Mouse (Mus musculus): ENCODE results near the gene Gp9. TPM values are rescaled to one million over a fixed set of nuclear protein-coding genes. Genes with fewer than 3 reads are reported as not detected.

Gp9 gene
- polyA plus RNA-seq, 1 experiment from 2014 or later = 1.5 TPM

GRCm38 (mm10) chr6:87810713-87811669 is 33.1 kb downstream of the Gp9 start:
- Histone ChIP-seq H3K4me2 (ENCODE audit: low read depth, low read length) (peak overlapping the region; percentile 85), H3K9me3 (ENCODE audit: control insufficient read depth, low read length) (no peaks in the 10 kb centered on the region), H3K9ac (ENCODE audit: low read depth, low read length) (peak overlapping the region; percentile 88), H3K36me3 (ENCODE audit: control insufficient read depth, insufficient read depth, low read length) (no peaks in the 10 kb centered on the region), H3K4me3 (ENCODE audit: low read length) (peak overlapping the region; percentile 83), H3K4me1 (ENCODE audit: control insufficient read depth, insufficient read depth, low read length) (peaks cover 21% of the 10 kb centered on the region), H3K27ac (ENCODE audit: low read length) (peak overlapping the region; percentile 89), H3K27me3 (replicated peaks; ENCODE audit: control insufficient read depth, insufficient read depth, low read length) (no peaks in the 10 kb centered on the region)
- peak; percentile 1 for ATAC-seq
- under 1% methylated on average over 77 of the region's 77 CpGs for WGBS

- H3K4me1 ChIP-seq (ENCODE audit: control insufficient read depth, insufficient read depth, low read length) = peaks cover 21% of the 10 kb centered on the region
- ATAC-seq = peak; percentile 97
- H3K27ac ChIP-seq (ENCODE audit: low read length) = peak within 1 kb of the TSS; percentile 89
These were observed 33.9 kb downstream of the Gp9 start, which contains the start of gene Rab43 for GRCm38 (mm10) chr6:87811675-87812338. Gene Rab43 (minus strand): TSS chr6:87812164.

GRCm38 (mm10) chr6:87812656-87813055 is 34.8 kb downstream of the Gp9 start:
- Histone ChIP-seq H3K9me3 (ENCODE audit: control insufficient read depth, low read length) (no peaks in the 10 kb centered on the region), H3K4me3 (ENCODE audit: low read length) (peak overlapping the region; percentile 83; the same call in 1 of the 2 replicates), H3K27ac (ENCODE audit: low read length) (no peak overlapping the region; the same call in 1 of the 2 replicates), H3K36me3 (ENCODE audit: control insufficient read depth, insufficient read depth, low read length) (0 out of 2 replicates have a peak, but pooled peaks cover 4% of the 10 kb centered on the region), H3K4me2 (ENCODE audit: low read depth, low read length) (peak overlapping the region; percentile 85), H3K9ac (ENCODE audit: low read depth, low read length) (peak overlapping the region; percentile 61; the same call in 1 of the 2 replicates), H3K27me3 (replicated peaks; ENCODE audit: control insufficient read depth, insufficient read depth, low read length) (no peaks in the 10 kb centered on the region), H3K4me1 (ENCODE audit: control insufficient read depth, insufficient read depth, low read length) (peaks cover 21% of the 10 kb centered on the region)
- 86% methylated on average over 1 of the region's 1 CpGs for WGBS
- no peak for ATAC-seq

More at GRCm38 (mm10) chr6:87811675-87812338, 33.9 kb downstream of the Gp9 start, which contains the start of gene Rab43:
- Histone ChIP-seq H3K36me3 (ENCODE audit: control insufficient read depth, insufficient read depth, low read length) (0 out of 2 replicates have a peak, but pooled peaks cover under 1% of the 10 kb centered on the region), H3K4me2 (ENCODE audit: low read depth, low read length) (peak within 1 kb of the TSS; percentile 85), H3K27me3 (replicated peaks; ENCODE audit: control insufficient read depth, insufficient read depth, low read length) (no peaks in the 10 kb centered on the region), H3K4me3 (ENCODE audit: low read length) (peak within 1 kb of the TSS; percentile 83), H3K9ac (ENCODE audit: low read depth, low read length) (peak within 1 kb of the TSS; percentile 88), H3K9me3 (ENCODE audit: control insufficient read depth, low read length) (no peaks in the 10 kb centered on the region)
- WGBS = 0% methylated on average over 45 of the region's 56 CpGs

- no peak overlapping the region for H3K9ac ChIP-seq (ENCODE audit: low read depth, low read length)
- H3K27me3 ChIP-seq (replicated peaks; ENCODE audit: control insufficient read depth, insufficient read depth, low read length) = no peaks in the 10 kb centered on the region
- H3K9me3 ChIP-seq (ENCODE audit: control insufficient read depth, low read length) = no peaks in the 10 kb centered on the region
- H3K27ac ChIP-seq (ENCODE audit: low read length) = no peak overlapping the region
- 93% methylated on average over 5 of the region's 5 CpGs for WGBS
- no peak for ATAC-seq
- H3K4me3 ChIP-seq (ENCODE audit: low read length) = no peak overlapping the region
- H3K36me3 ChIP-seq (ENCODE audit: control insufficient read depth, insufficient read depth, low read length) = peaks cover 12% of the 10 kb centered on the region; the same call in 1 of the 2 replicates
- peaks cover 12% of the 10 kb centered on the region for H3K4me1 ChIP-seq (ENCODE audit: control insufficient read depth, insufficient read depth, low read length)
- H3K4me2 ChIP-seq (ENCODE audit: low read depth, low read length) = no peak overlapping the region
These were observed 36.6 kb downstream of the Gp9 start for GRCm38 (mm10) chr6:87814486-87814885.

DNA sequence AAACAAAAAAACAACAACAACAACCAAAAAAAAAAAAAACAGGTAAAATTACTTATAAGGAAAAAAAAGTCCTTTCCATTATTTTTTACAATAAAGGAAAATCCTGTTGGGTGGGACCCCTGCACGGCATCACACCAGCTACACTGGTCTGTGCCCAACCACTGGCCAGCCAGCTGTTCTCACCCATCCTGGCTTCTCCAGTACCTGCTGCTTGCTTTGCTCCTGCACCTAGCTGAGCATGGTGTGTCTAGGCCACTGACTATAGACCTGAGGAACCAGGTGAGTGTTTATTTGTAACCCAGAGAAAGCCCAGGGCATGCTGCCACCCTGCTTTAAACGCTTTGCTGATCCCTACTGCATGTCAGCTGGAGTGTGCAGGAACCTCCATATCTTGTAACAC is 42.5 kb downstream of the Gp9 start:
- peaks cover 23% of the 10 kb centered on the region for H3K36me3 ChIP-seq (ENCODE audit: control insufficient read depth, insufficient read depth, low read length)
- WGBS = 89% methylated on average over 2 of the region's 2 CpGs

More for the DNA sequence above, 42.5 kb downstream of the Gp9 start:
- H3K4me3 ChIP-seq (ENCODE audit: low read length) = no peak overlapping the region
- ATAC-seq = no peak
- H3K27ac ChIP-seq (ENCODE audit: low read length) = no peak overlapping the region
- no peaks in the 10 kb centered on the region for H3K4me1 ChIP-seq (ENCODE audit: control insufficient read depth, insufficient read depth, low read length)
- H3K9ac ChIP-seq (ENCODE audit: low read depth, low read length) = no peak overlapping the region
- no peaks in the 10 kb centered on the region for H3K9me3 ChIP-seq (ENCODE audit: control insufficient read depth, low read length)
- no peak overlapping the region for H3K4me2 ChIP-seq (ENCODE audit: low read depth, low read length)
- no peaks in the 10 kb centered on the region for H3K27me3 ChIP-seq (replicated peaks; ENCODE audit: control insufficient read depth, insufficient read depth, low read length)

Other genes with a start within 250 kb of the Gp9 start
- gene Arhgap25, start 244.8 kb upstream of the Gp9 start, polyA plus RNA-seq (2015; fragmentation: Nextera tagmentation; extraction: Ambion mirVana) = 3.4 and 4.2 TPM in 2 replicates
- gene Prokr1, start 187.3 kb upstream of the Gp9 start, polyA plus RNA-seq (2015; fragmentation: Nextera tagmentation; extraction: Ambion mirVana) = 2.3 and 2.4 TPM in 2 replicates
- gene Aplf, start 105.9 kb upstream of the Gp9 start, polyA plus RNA-seq (2015; fragmentation: Nextera tagmentation; extraction: Ambion mirVana) = 13.0 and 14.2 TPM in 2 replicates
- gene Efcc1, start 47.2 kb upstream of the Gp9 start, polyA plus RNA-seq (2015; fragmentation: Nextera tagmentation; extraction: Ambion mirVana) = 0.69 and 0.73 TPM in 2 replicates
- 11.3 and 12.2 TPM in 2 replicates for gene Rab43, start 34.1 kb downstream of the Gp9 start, polyA plus RNA-seq (2015; fragmentation: Nextera tagmentation; extraction: Ambion mirVana)
- 3.7 and 4.1 TPM in 2 replicates for gene Gm45140, start 57.7 kb downstream of the Gp9 start, polyA plus RNA-seq (2015; fragmentation: Nextera tagmentation; extraction: Ambion mirVana)
- 42.5 and 50.5 TPM in 2 replicates for gene Isy1, start 60.7 kb downstream of the Gp9 start, polyA plus RNA-seq (2015; fragmentation: Nextera tagmentation; extraction: Ambion mirVana)
- 831 and 949 TPM in 2 replicates for gene Cnbp, start 73.0 kb downstream of the Gp9 start, polyA plus RNA-seq (2015; fragmentation: Nextera tagmentation; extraction: Ambion mirVana)
- 162 and 166 TPM in 2 replicates for gene Copg1, start 109.7 kb downstream of the Gp9 start, polyA plus RNA-seq (2015; fragmentation: Nextera tagmentation; extraction: Ambion mirVana)
- gene Hmces, start 135.9 kb downstream of the Gp9 start, polyA plus RNA-seq (2015; fragmentation: Nextera tagmentation; extraction: Ambion mirVana) = 31.6 and 35.6 TPM in 2 replicates
- 2.4 and 4.1 TPM in 2 replicates for gene H1fx, start 203.6 kb downstream of the Gp9 start, polyA plus RNA-seq (2015; fragmentation: Nextera tagmentation; extraction: Ambion mirVana)